Mouse (Mus musculus): ENCODE results near the gene Tmem247.

DNA sequence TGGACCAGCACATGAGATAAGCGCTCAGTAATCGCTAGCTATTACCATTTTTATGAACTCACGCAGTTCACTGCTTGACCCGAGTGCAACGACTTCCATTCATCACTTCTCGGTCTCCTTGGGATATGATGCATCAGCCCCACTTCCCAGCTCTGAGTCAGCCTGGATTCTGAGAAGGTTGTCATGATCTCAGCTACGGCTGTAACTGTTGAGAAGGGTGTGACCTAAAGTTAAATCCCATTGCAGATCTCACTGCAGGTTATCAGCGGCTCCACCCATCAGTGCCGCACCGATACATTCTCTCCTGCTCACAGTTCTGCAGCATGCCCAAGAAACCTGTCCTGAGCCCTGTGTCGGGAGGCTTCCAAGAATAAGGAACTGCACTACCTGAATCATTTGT, 2.6 kb downstream of the Tmem247 start:
- TF ChIP-seq CTCF (IDR thresholded peaks at IDR 0.05; ENCODE audit: control insufficient read depth, insufficient read depth, low read length) (no peak), POLR2A (IDR thresholded peaks at IDR 0.05; ENCODE audit: borderline replicate concordance, control insufficient read depth, low read depth, low read length) (no peak)
